Mouse (Mus musculus) G1E (cell line): ENCODE data around the gene Kcnip1.

Source experiments
- CTCF ChIP-seq: IDR thresholded peaks from 2 replicates; pipeline ENCODE4 v1.5.1; 2012; ENCODE audit warnings: low read depth, low read length, inconsistent platforms, mixed read lengths
- GATA1 ChIP-seq: IDR thresholded peaks from 2 replicates; pipeline ENCODE4 v1.6.1; 2012; ENCODE audit warnings: borderline replicate concordance, low read length, inconsistent platforms, mixed read lengths
- TAL1 ChIP-seq: conservative IDR thresholded peaks from 2 replicates; pipeline ENCODE4 v1.6.1; 2012; ENCODE audit warnings: low read depth, low read length, inconsistent platforms, mixed read lengths

GRCm38 (mm10) chr11:33990002-33990401 is 3.0 kb downstream of the Kcnip1 start:
- TF ChIP-seq CTCF (no peak), GATA1 (no peak), TAL1 (no peak)
